9 mouse cellular contexts compared by ENCODE assay signal in the genomic region with DNA sequence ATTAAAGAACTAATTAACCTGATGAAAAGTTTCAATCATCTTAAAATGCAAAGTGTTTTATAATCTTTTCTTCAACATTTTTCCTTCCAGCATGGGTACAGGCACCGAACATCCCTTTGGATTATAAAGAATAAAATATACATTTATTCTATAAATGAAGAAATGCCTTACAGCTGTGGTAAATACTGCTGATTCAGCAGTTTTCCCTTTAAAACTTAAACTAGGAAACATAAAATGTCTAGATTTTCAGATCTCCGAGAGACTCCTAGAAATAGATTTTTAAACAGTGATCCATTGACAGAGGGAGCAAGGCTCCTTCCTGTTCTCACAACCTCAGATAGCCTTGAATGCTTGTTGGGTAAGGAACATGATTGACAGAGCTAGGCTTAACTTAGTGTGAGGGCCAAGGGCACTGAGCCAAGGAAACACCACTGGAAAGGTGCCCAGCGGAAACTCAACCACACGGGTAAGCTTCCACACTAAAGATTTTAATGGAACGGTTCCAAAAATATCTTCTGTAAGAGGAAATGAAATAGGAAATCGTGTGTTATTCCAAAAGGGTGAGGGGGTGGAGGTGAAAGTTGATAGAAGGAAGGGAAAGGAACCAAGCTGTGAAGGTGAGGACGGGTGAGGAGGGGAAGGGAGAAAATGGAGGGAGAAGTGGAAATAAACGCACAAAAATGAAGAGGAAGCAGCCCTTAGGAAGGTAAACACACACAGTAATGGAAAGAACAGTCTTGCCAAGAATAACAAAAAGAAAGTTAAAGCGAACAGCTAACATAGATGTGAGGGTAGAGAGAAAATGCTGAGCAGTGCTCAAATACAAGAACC.
A peak's percentile ranks its signal among the peaks of the same experiment; 100 is the strongest.
DNase-seq lines count a peak whose midpoint lies in the region; ATAC-seq and TF ChIP-seq lines count a peak whose summit lies in the region.
"Had no signal": no experiment of that assay in that cellular context is flagged by ENCODE, and none has a peak within 500 bp of the region (broad histone marks: within the 10 kb centered on the region; RNA-seq: fewer than 3 reads in every experiment).

No protein-coding gene starts in this region.

- no peak overlapping the region for H3K27ac ChIP-seq in forebrain, embryonic 13.5 days
- H3K27ac ChIP-seq in forebrain, embryonic 12.5 days: no peak overlapping the region
- no peak overlapping the region for H3K27ac ChIP-seq in MEL (ENCODE audit: control insufficient read depth, low read depth, low read length)
- no peak overlapping the region for H3K27ac ChIP-seq in intestine, embryonic 15.5 days
- no peak overlapping the region for H3K27ac ChIP-seq in thymus, adult 2 months (ENCODE audit: control insufficient read depth, insufficient read depth, low read length)
- H3K27ac ChIP-seq: neural tube, embryonic 13.5 days had no signal

- TF ChIP-seq CTCF in MEL (IDR thresholded peaks at IDR 0.05 in 2 of 3, conservative IDR thresholded peaks at IDR 0.05 in 1 of 3; ENCODE audit: control insufficient read depth in 1 of 3, insufficient read depth in 1 of 3, low read depth in 2 of 3, low read length in 3 of 3, poor library complexity in 1 of 3, severe bottlenecking in 1 of 3): no peak
- TF ChIP-seq CTCF in thymus, adult 2 months (IDR thresholded peaks at IDR 0.05; ENCODE audit: borderline replicate concordance, control insufficient read depth, extremely low read depth, insufficient read depth, low read length, poor library complexity): no peak

- H3K9me3 ChIP-seq in forebrain, embryonic 13.5 days (replicated peaks): no peaks in the 10 kb centered on the region
- H3K9me3 ChIP-seq in forebrain, embryonic 12.5 days: no peaks in the 10 kb centered on the region
- no peaks in the 10 kb centered on the region for H3K9me3 ChIP-seq in MEL (replicated peaks; ENCODE audit: insufficient read depth, low read length)
- H3K9me3 ChIP-seq in intestine, embryonic 15.5 days: no peaks in the 10 kb centered on the region
- H3K9me3 ChIP-seq: neural tube, embryonic 13.5 days had no signal

- peaks cover 5% of the 10 kb centered on the region; the same call in 1 of the 2 replicates for H3K4me1 ChIP-seq in forebrain, embryonic 13.5 days
- H3K4me1 ChIP-seq in forebrain, embryonic 12.5 days: no peaks in the 10 kb centered on the region
- H3K4me1 ChIP-seq in MEL (ENCODE audit: control insufficient read depth in 1 of 2, insufficient read depth in 2 of 2, low read length in 2 of 2): peaks cover 2 to 13% of the 10 kb centered on the region in 2 experiments; a peak in 2 of 4 replicates
- no peaks in the 10 kb centered on the region for H3K4me1 ChIP-seq in intestine, embryonic 15.5 days (replicated peaks)
- no peaks in the 10 kb centered on the region for H3K4me1 ChIP-seq in thymus, adult 2 months (replicated peaks; ENCODE audit: control insufficient read depth, insufficient read depth, low read length)
- H3K4me1 ChIP-seq: neural tube, embryonic 13.5 days had no signal

- TF ChIP-seq POLR2A in MEL (IDR thresholded peaks at IDR 0.05; ENCODE audit: control insufficient read depth in 1 of 2, insufficient read depth in 1 of 2, low read depth in 1 of 2, low read length in 2 of 2, poor library complexity in 1 of 2): no peak
- TF ChIP-seq POLR2A in thymus, adult 2 months (IDR thresholded peaks at IDR 0.05; ENCODE audit: control insufficient read depth, extremely low read depth, insufficient read depth, low read length, poor library complexity): no peak

- peak; percentile 69; the same call in 1 of the 2 replicates for ATAC-seq in forebrain, embryonic 13.5 days
- ATAC-seq in forebrain, embryonic 12.5 days (ENCODE audit: low FRiP score): no peak
- no peak for ATAC-seq in intestine, embryonic 15.5 days

- 69% methylated on average over 9 of the region's 9 CpGs for WGBS in forebrain, embryonic 13.5 days
- WGBS in forebrain, embryonic 12.5 days: 79% methylated on average over 9 of the region's 9 CpGs
- WGBS in intestine, embryonic 15.5 days: 38% methylated on average over 9 of the region's 9 CpGs
- 37% methylated on average over 9 of the region's 9 CpGs for WGBS in thymus, adult 2 months

- no peaks in the 10 kb centered on the region for H3K36me3 ChIP-seq in forebrain, embryonic 13.5 days (ENCODE audit: poor library complexity, severe bottlenecking)
- no peaks in the 10 kb centered on the region for H3K36me3 ChIP-seq in forebrain, embryonic 12.5 days (replicated peaks)
- H3K36me3 ChIP-seq in MEL (ENCODE audit: control insufficient read depth in 1 of 2, insufficient read depth in 2 of 2, low read length in 2 of 2): peaks cover 0 to 6% of the 10 kb centered on the region in 2 experiments; a peak in 2 of 4 replicates
- no peaks in the 10 kb centered on the region for H3K36me3 ChIP-seq in intestine, embryonic 15.5 days
- no peaks in the 10 kb centered on the region for H3K36me3 ChIP-seq in thymus, adult 2 months (ENCODE audit: control insufficient read depth, insufficient read depth, low read length)
- H3K36me3 ChIP-seq: neural tube, embryonic 13.5 days had no signal

- no peak overlapping the region for H3K9ac ChIP-seq in forebrain, embryonic 13.5 days
- no peak overlapping the region for H3K9ac ChIP-seq in forebrain, embryonic 12.5 days
- no peak overlapping the region for H3K9ac ChIP-seq in MEL (ENCODE audit: control insufficient read depth, low read depth, low read length, poor library complexity, severe bottlenecking)
- H3K9ac ChIP-seq in intestine, embryonic 15.5 days: no peak overlapping the region
- H3K9ac ChIP-seq: neural tube, embryonic 13.5 days had no signal

- H3K4me3 ChIP-seq in forebrain, embryonic 13.5 days: no peak overlapping the region
- H3K4me3 ChIP-seq in forebrain, embryonic 12.5 days (replicated peaks): no peak overlapping the region
- H3K4me3 ChIP-seq in MEL (ENCODE audit: control insufficient read depth in 1 of 2, insufficient read depth in 1 of 2, low read depth in 2 of 2, low read length in 2 of 2): peak overlapping the region in 1 of 2 experiments; percentile 4; a peak in 2 of 4 replicates
- H3K4me3 ChIP-seq in intestine, embryonic 15.5 days (replicated peaks): no peak overlapping the region
- H3K4me3 ChIP-seq in thymus, adult 2 months (ENCODE audit: control insufficient read depth, insufficient read depth, low read length): no peak overlapping the region
- H3K4me3 ChIP-seq: neural tube, embryonic 13.5 days had no signal

- TF ChIP-seq RAD21 in MEL (IDR thresholded peaks at IDR 0.05; ENCODE audit: low read depth, low read length): no peak

- H3K79me2 ChIP-seq in MEL (ENCODE audit: control insufficient read depth, insufficient read depth, low read length, poor library complexity): no peaks in the 10 kb centered on the region; the same call in 1 of the 2 replicates

- H3K27me3 ChIP-seq in forebrain, embryonic 13.5 days: no peaks in the 10 kb centered on the region
- no peaks in the 10 kb centered on the region for H3K27me3 ChIP-seq in forebrain, embryonic 12.5 days
- H3K27me3 ChIP-seq in MEL (ENCODE audit: control insufficient read depth in 1 of 2, insufficient read depth in 2 of 2, low read length in 2 of 2): no peaks in the 10 kb centered on the region
- H3K27me3 ChIP-seq in intestine, embryonic 15.5 days (replicated peaks): no peaks in the 10 kb centered on the region
- no peaks in the 10 kb centered on the region for H3K27me3 ChIP-seq in thymus, adult 2 months (ENCODE audit: control insufficient read depth, insufficient read depth, low read length)
- H3K27me3 ChIP-seq: neural tube, embryonic 13.5 days had no signal

- peak; percentile 74 for DNase-seq in MEL (ENCODE audit: low read depth, low spot score)
- DNase-seq in gastrocnemius, adult 18-20 months (ENCODE audit: low spot score): peak; percentile 11
- peak; percentile 68 to 73 for DNase-seq in lung, adult 18-20 months
- DNase-seq in thymus, adult 2 months: no peak
- no peak for DNase-seq in spleen, postnatal 14 days (ENCODE audit: low spot score in 2 of 2)

- H3K4me2 ChIP-seq in forebrain, embryonic 13.5 days: no peak overlapping the region
- no peak overlapping the region for H3K4me2 ChIP-seq in forebrain, embryonic 12.5 days
- H3K4me2 ChIP-seq in intestine, embryonic 15.5 days (replicated peaks): peak overlapping the region; percentile 26; the same call in 1 of the 2 replicates
- H3K4me2 ChIP-seq: neural tube, embryonic 13.5 days had no signal

- peak in 1 of 2 experiments; percentile 21; a peak in 1 of 4 replicates for TF ChIP-seq EP300 in MEL (IDR thresholded peaks at IDR 0.05; ENCODE audit: low read depth in 1 of 2, low read length in 2 of 2)

TF ChIP-seq in MEL, 35 proteins besides CTCF, POLR2A, EP300 and RAD21:
- TF ChIP-seq MYC (IDR thresholded peaks at IDR 0.05; ENCODE audit: low read depth, low read length): no peak
- TF ChIP-seq RCOR1 (IDR thresholded peaks at IDR 0.05; ENCODE audit: low read depth, low read length): peak; percentile 84
- TF ChIP-seq MAFK (IDR thresholded peaks at IDR 0.05; ENCODE audit: borderline replicate concordance, low read depth, low read length): peak; percentile 99
- peak; percentile 61 for TF ChIP-seq ETS1 (IDR thresholded peaks at IDR 0.05; ENCODE audit: low read depth, low read length)
- TF ChIP-seq MYB (IDR thresholded peaks at IDR 0.05; ENCODE audit: low read depth, low read length): no peak

Comparison
In these comparisons a context has a peak if more than half of its experiments do, and no peak if none do; other contexts are left out.
1. DNase-seq: peak in MEL (single experiment), gastrocnemius, adult 18-20 months (single experiment) and lung, adult 18-20 months (2 of 2); none in thymus, adult 2 months (single experiment) and spleen, postnatal 14 days (0 of 2).